Mouse (Mus musculus) testis, postnatal 10 days (tissue): ENCODE results near the gene Gm5431.
"Not testable (repeated sequence)": the region's sequence is repeated elsewhere in the genome, so short reads cannot be mapped to it uniquely, and the experiment has no call there.

ENCODE experiments used
- DNase-seq: peaks from one replicate; pipeline ENCODE4 v3.0.0; 2021; ENCODE audit warnings: low spot score

The Gm5431 gene

GRCm38 (mm10) chr11:48902021-48902420, at the start of gene Gm5431:
Gene Gm5431, minus strand, starts transcription at chr11:48902214.
- no peak for DNase-seq

DNA sequence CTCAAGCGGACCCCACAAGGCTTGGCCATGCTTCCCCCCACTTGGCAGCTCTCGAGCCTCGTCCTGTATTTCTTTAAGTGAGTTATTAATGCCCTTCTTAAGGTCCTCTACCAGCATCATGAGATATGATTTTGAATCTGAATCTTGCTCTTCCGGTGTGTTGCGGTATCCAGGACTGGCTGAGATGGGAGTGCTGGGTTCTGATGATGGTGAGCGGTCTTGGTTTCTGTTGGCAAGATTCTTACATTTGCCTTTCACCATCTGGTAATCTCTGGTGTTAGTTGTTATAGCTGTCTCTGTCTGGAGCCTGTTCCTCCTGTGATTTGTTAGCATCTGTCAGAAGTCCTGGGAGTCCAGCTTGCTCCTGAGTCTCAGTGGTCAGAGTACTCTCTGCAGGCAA, 44.1 kb upstream of the Gm5431 start, which contains the start of gene Psme2b:
Psme2b (minus strand) TSS at position 101 of the 400 bp plus-strand sequence.
- not testable (repeated sequence) for DNase-seq

GRCm38 (mm10) chr11:48939286-48939685, 37.3 kb upstream of the Gm5431 start:
- not testable (repeated sequence) for DNase-seq

DNA sequence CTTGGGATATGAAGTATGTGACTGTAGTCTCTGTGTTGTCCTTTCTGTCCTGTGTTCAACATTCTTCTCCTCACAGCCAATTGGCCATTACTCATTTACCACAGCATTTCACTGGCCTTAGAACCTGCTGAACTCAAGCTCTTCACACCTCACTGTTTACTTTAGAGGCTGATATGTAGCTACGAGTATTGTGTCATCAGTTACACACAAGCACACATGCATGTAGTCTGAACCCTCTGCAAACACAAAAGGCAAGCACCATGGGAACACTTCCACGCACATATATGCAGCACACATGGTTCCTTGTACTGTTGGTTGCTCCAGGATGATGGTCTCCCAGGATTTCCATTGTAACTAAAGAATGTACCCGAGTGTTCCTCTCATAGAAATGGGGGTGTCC, 33.3 kb upstream of the Gm5431 start:
- not testable (repeated sequence) for DNase-seq

GRCm38 (mm10) chr11:48933923-48934322, 31.9 kb upstream of the Gm5431 start:
- DNase-seq = not testable (repeated sequence)

DNA sequence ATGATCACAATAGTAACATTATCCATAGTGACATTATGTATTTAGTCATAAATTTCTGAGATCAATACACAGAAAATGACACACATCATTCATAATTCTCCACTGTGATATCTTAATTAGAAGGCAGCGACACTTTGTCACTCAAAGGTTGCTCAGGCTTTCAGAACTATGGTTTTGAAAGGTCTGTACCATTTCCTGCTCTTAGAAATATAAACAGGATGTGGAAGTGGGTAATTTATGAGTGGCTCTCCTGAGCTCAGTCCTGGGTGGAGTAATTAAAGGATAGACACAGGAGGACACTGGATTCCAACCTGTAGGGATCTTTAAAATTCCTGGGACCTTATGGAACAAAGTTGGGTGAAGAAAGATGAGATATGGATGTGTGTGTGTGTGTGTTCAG, 31.4 kb upstream of the Gm5431 start:
- DNase-seq = not testable (repeated sequence)

DNA sequence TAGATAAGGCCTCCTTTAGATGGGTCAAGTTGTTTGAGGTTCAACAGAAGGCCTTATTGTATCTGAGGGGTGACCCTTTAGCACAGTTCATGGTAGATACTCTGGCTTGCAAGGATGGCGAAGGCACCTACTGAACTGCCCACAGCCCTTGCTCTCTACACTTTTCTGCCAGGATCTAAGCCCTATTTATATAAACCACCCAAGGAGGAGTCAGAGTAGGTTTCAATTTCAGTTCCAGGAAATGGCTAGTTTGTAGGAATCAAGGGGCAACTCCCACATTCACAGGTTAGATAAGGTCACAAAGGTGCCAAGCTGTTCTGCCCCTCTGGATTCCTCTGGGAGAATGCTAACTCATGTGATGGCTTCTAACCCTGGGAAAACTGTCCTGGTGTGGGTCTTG, 26.1 kb upstream of the Gm5431 start:
- DNase-seq = not testable (repeated sequence)

- DNase-seq = not testable (repeated sequence)
These were observed 24.4 kb upstream of the Gm5431 start for GRCm38 (mm10) chr11:48926437-48926836.

DNA sequence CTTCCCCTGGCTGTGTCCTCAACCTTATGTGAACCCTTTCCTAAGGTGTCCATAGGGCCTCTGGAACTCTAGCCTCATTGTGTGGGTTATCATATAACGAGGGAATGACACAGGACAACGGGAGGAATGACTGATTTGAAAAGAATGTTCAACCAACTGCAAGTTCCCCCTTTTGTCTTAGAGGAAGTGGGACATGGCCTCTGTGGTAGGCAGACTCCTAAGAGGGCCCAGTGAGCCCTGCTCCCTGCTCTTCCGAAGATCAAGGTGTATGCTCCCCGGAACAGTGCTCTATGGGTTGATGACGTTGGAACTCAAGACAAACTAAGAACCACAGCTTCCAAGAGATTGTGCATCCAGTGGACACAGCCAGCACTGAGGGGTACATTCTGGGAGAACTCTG, 21.8 kb upstream of the Gm5431 start:
- not testable (repeated sequence) for DNase-seq

GRCm38 (mm10) chr11:48918380-48918779, 16.4 kb upstream of the Gm5431 start:
- DNase-seq = no peak

DNA sequence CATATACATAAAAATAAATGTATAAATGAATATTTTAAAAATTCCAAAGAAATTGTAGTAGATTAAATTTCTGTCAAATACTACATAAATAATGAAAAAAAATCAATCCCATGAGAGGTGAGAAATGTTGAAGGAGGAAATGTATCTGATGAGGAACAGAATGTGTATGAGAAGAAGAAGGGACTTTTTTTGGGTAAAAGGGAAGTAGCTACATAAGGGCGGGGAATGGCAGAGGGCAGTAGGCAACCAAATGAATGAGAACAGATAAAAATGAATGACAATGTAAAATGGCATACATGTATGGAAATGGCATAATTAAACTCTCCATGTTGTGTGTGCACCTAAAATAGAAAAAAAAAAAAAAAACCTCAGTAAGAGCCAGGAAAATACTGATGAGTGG, 11.6 kb upstream of the Gm5431 start:
- DNase-seq = no peak

- no peak for DNase-seq
These were observed 6.4 kb upstream of the Gm5431 start for GRCm38 (mm10) chr11:48908459-48908858.

GRCm38 (mm10) chr11:48901567-48901930, 465 bp downstream of the Gm5431 start:
- not testable (repeated sequence) for DNase-seq

- DNase-seq = not testable (repeated sequence)
These were observed 1.1 kb downstream of the Gm5431 start for GRCm38 (mm10) chr11:48900654-48901566.

- no peak for DNase-seq
These were observed 3.1 kb downstream of the Gm5431 start for GRCm38 (mm10) chr11:48898812-48899431.

- DNase-seq = no peak
These were observed 25.3 kb downstream of the Gm5431 start for GRCm38 (mm10) chr11:48876680-48877079.

GRCm38 (mm10) chr11:48875343-48875837, 26.6 kb downstream of the Gm5431 start:
- not testable (repeated sequence) for DNase-seq

- peak; percentile 62 for DNase-seq
These were observed 27.5 kb downstream of the Gm5431 start for GRCm38 (mm10) chr11:48874465-48874864.

GRCm38 (mm10) chr11:48873591-48874290, 28.3 kb downstream of the Gm5431 start:
- DNase-seq = no peak

DNA sequence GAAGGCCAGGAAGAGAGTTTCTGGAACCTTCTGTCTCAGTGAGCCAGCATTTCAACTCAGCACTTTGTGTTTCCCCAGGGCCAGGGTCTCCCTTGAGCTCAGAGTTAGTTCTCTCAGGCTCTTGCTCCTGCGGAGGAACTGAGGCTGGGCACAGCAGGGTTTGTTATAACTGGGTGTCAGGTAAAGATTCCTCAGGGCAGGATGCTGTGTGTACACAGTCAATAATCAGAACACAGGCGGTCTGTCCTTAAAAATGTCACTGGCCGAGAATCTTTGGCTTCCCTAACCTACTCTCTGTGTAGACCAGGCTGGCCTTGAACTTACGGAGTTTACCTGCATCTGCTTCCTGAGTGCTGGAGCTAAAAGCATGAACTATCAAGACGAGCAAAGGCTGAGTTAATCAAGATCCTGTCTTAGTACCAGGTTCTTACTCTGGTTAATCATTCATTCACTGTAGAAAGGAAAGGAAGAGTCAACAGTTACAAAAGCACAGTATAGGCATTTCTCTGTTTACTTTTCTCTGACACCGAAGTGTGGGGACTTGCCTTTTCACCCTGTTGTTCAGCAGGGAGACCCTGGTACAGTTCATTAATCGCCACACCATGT, 29.2 kb downstream of the Gm5431 start:
- no peak for DNase-seq

DNA sequence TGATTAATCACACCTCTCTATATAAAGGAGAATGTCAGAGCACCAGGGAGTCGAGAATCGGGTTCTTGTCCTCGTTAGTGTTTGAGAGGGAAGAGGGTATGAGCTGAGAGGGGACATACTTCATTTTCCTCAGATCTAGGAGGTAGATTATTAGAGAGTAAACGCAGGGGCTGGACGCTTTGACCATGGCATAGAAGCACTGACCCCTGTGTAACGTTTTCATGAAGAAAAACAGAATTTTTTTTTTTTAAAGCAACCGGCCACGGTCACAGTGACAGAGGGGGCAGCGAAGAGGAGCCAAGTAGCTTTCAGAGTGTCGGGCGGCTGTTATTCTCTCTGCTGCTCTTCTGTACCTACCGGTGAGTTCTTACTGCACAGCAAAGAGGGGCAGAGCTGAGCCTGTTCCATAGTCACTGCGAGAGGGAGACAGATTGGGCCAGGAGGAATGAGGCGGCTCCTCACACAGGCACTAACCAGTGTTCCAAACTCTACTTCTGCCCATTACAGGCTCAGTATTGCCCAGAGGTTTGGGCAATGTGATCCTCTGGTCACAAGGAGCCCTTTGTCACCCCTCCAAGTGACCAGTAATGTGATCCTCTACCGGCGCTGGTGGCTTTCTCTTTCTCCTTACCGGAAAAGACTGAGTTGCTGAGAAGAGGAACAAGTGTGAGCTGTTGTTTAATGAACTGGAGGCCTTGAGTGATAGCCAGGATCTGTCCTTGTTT, 30.0 kb downstream of the Gm5431 start:
- DNase-seq = no peak
